Mouse (Mus musculus) liver, adult (tissue): ENCODE measurements at regions not wholly inside any gene's neighbourhood (a gene's known extent, or its start where the extent isn't known, plus 50 kb on each side); places are given as distances from the start of the nearest gene placed in this dataset.

ENCODE experiments used
- GATA4 ChIP-seq: IDR thresholded peaks from 2 replicates; pipeline ENCODE4 v1.6.1; 2014; ENCODE audit warnings: mild to moderate bottlenecking, low read length; ENCODE audit not compliant: insufficient replicate concordance

DNA sequence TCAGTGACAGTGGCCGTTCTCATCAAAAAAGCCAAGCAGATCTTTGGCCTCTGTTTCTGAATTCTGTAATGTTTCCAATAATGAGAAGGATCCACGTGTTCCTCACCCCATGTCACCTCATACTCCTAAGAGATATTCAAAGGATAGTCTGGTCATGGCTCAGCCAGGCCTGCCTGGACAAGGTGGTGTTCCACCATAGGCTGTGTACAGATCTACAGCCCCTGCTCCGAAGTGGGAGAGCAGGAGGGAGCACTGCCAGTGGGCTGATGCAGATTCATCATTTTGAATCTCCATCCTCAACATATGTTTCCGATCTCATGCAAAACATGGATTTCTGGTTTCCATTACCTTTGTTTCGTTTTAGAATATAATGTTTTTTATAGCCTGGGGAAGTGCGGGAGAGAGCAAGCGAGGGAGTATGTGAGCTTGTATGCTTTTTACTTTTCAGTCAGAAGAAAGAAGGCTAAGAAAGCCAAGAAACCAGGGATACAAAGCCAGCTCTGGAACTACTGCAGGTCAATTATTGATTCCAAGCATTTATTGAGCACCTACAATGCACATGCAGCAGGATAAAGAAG, 166.5 kb upstream of the Usp24 start:
- no peak for TF ChIP-seq GATA4

DNA sequence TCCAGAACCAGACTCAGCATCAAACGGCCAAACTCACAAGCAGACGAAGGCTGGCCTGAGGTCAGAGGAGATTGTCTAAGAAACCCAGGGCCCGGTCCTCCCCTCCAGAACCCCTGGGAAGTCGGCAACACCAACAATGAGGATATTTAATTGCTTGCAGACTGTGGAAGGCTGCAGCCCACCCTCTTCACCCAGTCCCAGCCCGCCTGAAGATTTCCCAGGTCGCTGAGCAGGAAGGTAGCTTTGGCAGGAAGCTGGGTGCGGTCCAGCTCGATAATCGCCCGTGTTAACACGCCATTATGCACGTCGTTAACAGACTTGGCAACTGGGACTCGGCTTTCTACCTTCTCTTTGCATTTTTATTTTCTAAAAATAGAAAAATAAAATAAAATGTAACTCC, 165.2 kb upstream of the Usp24 start:
- no peak for TF ChIP-seq GATA4

DNA sequence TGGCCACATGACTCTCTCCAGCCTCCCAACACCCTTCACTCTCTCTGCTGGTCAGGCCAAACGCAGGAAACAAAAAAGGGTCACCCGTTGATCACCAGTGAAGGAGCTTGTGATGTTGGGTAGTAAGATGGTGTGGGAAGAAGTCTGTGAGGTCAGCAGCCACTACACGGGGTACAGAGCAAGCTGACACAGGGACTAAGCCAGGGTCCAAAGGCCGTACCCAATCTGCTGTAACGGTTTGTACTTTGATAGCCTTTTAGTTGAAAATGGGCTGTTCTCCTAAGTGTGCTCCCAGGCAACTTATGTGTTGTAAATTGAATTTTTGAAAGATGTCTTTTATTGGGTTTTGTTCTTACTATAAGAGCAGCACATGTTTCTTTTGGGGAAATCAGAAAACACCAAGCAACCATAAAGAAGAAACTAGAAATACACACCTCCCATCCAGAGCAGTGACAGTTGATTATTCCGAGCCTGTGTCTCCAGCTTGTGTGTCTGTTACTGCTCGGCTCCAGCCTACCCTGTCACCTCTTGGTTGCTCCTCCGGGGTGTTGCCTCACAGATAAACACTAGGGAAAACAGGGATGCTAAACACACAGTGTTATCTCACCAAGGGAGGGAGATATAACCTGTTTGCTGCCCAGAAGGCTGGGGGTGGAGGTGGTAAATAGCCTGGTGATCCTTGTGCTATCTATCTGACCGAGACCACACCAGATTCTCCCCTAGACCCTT, 158.4 kb upstream of the Usp24 start:
- TF ChIP-seq GATA4, result no peak

DNA sequence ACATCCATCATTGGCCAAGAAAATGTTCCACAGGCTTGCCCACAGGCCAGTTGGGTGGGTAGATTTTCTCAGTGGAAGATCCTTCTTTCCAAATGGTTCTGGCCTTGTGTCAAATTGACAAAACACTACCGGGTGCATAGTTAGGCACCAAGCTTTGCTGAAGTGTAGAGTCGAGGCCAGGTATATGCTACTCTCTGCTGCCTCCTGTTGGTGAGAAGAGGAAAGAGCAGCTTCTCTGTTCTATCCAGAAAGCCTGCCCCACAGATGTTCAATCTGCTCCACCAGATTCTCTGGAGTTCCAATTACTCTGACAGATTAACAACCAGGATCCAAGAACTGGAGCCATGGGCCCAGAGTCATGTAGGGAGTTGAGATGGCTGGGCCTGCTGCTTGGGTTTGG, 154.4 kb upstream of the Usp24 start:
- TF ChIP-seq GATA4, result no peak

DNA sequence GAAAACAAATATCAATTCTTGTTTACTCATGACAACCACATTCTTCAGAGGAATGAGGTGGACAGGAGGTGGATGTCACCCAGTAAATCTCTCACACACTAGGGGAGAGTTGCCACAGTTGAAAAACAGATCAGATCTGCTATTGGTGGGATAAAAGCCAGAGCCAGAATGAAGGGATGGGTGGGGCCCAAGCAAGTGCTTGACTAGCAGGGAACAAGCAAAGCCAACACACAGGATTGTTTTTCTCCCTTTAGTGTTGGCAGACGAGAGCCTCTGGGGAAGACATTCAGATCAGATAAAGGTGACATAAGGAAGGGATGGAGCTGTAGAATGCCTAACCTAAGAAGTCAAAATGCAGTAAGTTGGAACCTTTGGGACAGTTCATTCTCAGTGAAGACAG, 153.5 kb upstream of the Usp24 start:
- no peak for TF ChIP-seq GATA4

DNA sequence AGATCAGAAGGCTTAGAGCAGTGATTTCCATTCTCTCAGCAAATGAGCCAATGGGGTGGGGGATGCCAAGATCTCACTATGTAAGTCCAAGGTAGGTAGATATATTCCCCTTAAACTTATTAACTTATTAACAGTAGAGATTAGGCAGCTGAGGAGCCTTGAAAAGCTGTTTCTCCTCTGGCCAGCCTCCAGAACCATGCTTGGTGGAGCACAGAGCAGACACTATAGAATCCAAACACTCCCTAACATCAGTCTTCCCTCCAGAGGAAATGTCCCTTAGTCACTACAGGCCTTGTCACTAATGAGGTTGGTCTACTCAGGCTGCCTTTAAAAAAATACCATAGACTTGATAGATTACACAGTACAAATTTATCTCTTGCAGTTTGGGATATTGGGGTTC, 152.8 kb upstream of the Usp24 start:
- no peak for TF ChIP-seq GATA4

DNA sequence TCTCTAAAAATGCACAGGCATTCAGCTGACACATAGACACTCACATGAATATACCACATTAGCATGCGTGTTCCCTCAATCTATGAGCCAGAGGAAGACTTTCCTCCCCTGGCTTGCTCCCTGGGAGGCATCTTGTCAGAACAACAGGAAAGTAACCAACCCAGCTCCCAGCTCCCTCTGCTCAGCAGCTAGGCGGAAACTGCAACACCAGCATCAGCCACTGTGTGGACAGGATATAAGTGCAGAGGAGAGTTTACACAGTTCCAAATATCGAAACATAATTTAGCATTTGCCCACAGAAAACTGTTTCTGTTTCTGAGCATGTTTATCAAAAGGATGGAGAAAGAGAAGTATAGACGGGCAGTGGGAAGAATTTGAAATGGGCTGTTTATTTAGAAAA, 148.3 kb upstream of the Usp24 start:
- no peak for TF ChIP-seq GATA4

DNA sequence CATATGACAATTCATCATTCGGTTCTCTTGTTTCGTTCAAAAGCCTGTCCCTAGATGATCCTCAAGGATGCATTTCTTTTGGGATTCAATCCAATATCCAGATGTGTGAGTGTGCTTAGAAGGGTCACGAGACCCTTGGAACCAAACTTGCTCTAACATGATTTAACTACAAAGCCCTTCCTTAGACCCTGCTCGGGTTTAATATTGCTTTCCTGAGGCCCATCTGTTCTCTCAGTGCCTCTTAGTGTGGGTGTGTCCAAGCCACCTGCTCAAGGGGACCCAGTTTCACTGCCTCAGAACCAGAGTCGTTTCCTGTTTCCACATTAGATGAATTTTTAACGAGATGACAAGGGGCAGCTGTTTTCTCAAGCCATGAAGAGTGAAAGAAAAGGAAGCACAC, 147.3 kb upstream of the Usp24 start:
- TF ChIP-seq GATA4, result no peak

DNA sequence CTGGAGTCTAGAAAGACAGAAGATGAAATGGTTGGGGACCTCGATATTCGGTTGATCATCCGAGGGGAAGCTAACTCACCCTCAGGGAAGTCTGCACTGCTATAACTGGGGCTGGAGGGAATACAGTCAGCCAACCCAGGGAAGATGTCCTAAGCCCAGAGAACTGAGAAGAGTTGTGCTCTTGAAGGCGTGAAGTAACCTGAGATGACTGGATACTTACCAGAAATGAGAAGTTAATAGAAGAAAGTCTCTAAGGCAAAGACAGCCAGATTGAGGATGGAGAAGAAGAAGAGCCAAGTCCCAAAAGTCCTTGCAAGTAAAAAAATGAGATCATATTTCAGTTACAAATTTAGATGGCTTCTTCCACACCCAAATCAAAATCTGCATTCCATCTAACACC, 146.5 kb upstream of the Usp24 start:
- no peak for TF ChIP-seq GATA4

DNA sequence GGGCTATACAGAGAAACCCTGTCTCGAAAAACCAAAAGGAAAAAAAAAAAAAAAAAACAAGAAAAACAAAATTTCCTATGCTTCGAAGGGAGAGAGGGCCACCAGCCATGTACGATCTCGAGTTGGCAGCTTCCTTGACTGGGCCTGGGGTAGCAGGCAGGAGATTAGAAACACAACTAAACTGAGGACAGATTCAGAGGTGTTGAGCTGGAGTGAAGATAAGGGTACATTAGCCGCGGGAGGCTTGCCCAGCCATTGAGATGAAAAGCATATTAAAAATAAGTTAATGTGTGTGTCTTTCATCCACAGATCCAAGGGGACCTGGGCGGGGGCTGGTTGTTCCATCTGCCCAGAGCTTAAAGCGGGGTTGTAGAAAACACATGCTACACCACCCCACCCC, 145.3 kb upstream of the Usp24 start:
- TF ChIP-seq GATA4, result no peak

DNA sequence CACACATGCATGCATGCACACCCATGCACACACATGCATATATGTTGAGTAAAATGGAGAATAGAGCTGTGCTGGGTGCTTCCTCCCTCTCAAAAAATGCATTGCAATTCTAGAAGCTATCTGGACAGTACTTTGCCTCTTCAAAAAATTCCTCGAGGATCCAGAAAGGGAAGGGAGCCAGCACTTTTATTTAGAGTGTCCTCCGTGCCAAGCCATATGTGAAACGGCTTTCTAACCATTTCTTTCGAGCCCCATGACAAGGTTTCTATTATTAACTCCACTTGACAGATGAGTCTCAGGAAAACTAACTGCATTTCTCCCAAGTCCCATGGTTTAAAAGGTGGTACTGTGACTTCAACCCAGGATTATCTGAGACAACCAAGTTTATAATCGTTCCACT, 140.7 kb upstream of the Usp24 start:
- TF ChIP-seq GATA4, result no peak

DNA sequence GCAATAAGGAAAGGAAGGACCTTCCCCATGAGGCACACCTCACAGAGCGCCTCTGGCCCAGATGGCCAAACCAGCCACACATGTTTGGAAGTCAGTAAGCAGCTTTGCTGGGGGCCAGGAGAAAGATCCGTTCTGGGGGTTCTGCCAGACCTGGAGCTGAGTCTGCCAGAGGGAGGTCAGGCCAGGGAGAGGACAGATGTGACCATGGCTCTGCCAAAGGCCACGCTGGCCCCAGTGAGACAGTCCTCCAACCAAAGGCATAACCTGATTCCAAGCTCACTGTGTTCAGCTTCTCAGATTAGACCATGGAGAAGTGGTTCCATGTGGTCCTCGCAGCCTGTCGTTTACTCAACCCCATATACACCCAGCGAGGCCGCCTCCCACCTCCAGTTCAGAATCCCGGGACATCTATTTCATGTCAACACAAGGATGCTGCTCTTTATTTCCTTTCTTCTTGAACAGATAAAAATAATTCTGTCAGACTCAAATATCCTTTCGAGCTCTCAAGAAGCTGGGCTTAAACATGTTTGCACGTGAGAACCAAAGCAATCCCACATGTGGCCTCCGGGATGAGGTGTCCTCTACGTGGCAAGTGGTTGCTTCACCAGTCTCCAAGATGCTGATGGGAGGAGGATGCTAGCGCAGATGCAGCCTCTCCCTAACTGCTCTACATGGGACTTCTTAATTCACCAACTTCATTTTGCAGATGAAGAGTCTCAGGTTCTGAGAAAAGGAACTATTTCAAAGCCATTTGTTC, 130.1 kb upstream of the Usp24 start:
- TF ChIP-seq GATA4, result no peak

DNA sequence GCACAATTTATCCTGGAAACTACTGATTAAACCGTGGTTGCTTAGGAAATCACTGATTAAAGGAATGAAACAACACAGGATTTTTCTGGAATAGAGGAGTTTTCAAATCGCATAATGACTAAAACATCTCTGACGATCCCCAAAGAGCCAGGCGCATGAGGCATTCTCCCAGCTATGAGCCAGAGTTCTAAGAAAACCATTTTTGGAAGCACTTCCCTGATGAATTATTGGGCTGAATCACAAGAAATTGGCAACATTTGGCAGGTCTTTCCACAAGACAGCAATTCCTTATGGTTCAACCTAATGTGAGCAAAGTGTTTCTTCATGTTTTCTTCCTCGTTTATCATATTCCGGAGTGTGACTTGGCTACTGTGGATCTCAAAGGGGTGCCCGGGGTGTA, 129.3 kb upstream of the Usp24 start:
- no peak for TF ChIP-seq GATA4

DNA sequence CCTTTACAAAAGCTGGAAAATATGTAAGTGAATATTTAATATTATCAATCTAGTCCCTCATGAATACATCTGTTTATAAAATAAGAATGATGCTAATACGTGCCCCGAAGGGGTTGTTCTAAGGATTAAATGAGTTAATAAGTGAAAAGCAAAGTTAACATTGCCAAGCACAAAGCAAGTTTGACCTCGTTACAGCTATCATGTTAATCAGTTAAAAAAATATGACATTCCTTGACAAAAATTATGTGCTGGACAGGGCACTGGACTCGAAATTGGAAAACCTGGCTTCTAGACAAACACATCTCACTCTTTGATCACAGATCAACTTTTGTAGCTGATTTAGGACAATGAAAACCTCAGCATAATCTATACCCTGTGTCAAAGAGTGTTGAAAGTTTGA, 125.8 kb upstream of the Usp24 start:
- TF ChIP-seq GATA4, result no peak

DNA sequence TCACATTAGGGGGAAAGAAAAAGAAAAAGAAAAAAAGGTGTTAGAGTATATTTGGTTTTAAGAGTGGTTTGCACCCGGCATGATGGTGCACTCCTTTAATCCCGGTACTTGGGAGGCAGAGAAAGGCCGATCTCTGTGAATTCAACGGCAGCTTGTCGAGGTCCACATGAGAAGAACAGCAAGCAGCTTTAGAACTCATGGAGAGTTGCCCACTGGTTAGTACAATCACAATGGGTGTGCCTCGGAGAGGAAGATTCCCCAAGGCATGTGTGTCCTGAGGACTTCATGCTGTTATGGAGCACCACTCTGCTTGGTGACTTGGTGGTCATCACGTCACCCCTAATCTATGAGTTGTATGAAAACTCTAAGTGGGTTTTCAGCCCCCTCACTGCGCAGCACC, 124.7 kb upstream of the Usp24 start:
- TF ChIP-seq GATA4, result no peak

DNA sequence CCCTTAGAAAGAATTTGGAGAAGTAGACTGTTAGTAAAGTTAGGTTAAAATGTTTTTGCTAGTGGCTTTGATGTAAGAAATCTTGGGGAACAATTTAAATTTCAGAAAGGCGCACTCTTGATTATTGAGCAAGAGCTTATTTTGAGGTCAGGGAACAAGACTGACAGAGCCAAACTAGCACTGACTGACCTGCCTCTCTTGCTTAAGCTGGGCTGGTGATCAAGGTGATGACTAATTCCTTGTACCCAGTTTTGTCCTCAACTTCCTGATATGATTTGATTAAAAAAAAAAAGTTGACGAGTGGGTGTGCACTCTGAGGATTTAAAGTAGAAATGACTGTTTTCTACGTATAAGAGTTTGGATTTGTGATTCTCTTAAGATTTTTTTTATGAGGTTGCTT, 124.2 kb upstream of the Usp24 start:
- no peak for TF ChIP-seq GATA4
